Mouse (Mus musculus): ENCODE measurements around the gene Fam114a2. TPM values are rescaled to one million over a fixed set of nuclear protein-coding genes. Genes with fewer than 3 reads are reported as not detected.

The Fam114a2 gene
- total RNA-seq, 2 experiments from 2014 or later = 29.7 to 46.4 TPM

- no peak for ATAC-seq (replicated peaks; ENCODE audit: poor library complexity, severe bottlenecking)
Measured at GRCm38 (mm10) chr11:57522046-57522445, 3.6 kb upstream of the Fam114a2 start.

- no peak for ATAC-seq (replicated peaks; ENCODE audit: poor library complexity, severe bottlenecking)
Measured at GRCm38 (mm10) chr11:57521206-57521605, 2.8 kb upstream of the Fam114a2 start.

- peak; percentile 12; the same call in 1 of the 2 replicates for ATAC-seq (replicated peaks; ENCODE audit: poor library complexity, severe bottlenecking)
Measured at GRCm38 (mm10) chr11:57519304-57519703, 887 bp upstream of the Fam114a2 start.

DNA sequence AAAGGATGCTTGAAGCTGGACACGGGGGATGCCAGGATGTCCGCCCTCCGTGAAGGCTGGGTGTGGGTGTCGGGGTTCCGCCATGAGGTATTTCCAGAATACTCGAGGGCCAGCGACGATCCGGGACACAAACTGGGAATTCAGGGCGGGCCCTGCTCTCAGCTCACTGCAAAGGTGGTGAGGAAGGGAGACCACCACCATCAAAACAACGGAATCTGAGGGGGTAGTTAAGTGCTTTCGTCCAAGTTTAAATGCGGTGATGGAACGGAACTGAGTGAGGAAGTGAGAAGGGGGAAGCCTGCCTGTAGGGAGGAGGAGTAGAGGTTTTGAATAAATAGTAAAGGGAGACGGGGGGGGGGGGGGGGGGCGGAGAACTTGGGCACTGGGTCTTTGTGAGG lies 333 bp upstream of the Fam114a2 start:
- ATAC-seq (replicated peaks; ENCODE audit: poor library complexity, severe bottlenecking) = peak; percentile 50

GRCm38 (mm10) chr11:57516946-57517441 lies 1.4 kb downstream of the Fam114a2 start:
- ATAC-seq (replicated peaks; ENCODE audit: poor library complexity, severe bottlenecking) = no peak

DNA sequence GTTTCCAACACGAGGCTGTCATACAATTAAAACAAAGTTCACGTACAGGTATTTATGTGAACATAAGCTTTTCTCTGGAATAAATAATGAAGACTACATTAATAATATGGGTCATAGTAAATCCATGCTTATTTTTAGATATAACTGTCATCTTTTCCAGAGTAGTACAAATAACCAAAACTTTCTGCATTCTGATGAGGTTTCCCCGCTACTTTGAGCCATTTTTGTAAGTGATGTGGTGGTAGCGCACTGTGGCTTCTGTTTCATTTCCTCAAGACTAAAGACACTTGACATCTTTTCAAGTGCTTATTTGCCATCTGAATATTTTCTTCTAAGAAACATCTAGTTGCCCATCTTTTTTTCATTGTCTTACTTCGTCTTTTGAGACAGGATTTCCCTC lies 3.2 kb downstream of the Fam114a2 start:
- no peak for ATAC-seq (replicated peaks; ENCODE audit: poor library complexity, severe bottlenecking)

DNA sequence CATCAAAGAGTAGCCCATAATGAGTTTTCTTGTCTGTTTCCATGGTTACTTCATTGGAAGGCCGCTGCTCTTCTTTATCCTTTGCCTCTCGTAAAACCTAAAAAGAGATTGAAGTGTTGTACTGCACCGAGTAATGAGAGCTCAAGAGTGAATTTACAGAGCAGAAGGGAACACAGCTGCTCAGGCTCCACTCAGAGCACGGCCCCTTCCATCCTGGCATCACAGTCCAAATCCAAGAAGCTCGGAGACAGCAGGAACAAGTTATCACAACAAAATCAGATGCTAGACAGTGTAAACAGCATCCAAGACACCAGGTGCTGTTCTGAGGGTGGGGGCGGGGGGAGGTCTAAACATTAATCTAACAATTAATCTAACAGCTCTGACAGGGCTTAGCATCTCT lies 11.5 kb downstream of the Fam114a2 start:
- ATAC-seq (replicated peaks; ENCODE audit: poor library complexity, severe bottlenecking) = no peak

DNA sequence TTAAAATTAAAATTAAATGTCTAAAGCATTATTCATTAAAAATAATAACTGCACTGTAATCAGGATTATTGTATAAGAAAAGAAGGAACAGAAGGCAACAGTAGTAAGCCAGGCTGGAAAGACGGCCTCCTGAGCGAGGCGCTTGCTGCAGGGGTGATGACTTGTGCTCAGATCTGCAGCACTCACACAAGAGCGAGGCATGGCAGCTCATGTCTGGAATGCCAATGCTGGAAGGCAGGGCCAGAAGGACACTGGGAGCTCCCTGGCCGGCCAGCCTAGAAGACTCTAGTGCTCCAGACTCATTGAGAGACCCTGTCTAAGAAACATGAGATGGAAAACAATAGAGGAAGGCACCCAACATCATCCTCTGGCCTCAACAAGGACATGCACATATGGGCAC lies 15.3 kb downstream of the Fam114a2 start:
- ATAC-seq (replicated peaks; ENCODE audit: poor library complexity, severe bottlenecking) = no peak

DNA sequence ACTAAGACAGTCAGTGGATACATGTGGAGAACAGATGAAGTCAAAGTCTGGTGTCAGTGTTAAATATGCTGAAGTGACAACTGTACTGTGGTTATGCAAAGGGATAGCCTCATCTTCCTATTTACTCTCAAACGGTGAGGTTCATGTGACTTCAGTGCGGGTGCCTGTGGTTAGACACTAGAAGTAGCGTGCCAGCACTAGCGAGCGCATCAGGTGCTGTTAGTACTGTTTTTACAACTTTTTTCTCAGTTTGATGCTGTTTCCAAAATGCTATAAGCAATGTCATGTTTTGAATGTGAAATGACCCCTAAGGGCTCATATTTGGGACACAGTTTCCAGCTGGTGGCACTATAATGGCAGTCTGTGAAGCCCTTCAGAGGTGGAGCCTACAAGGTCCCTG lies 20.2 kb downstream of the Fam114a2 start:
- no peak for ATAC-seq (replicated peaks; ENCODE audit: poor library complexity, severe bottlenecking)

GRCm38 (mm10) chr11:57497701-57498100 lies 20.7 kb downstream of the Fam114a2 start:
- no peak for ATAC-seq (replicated peaks; ENCODE audit: poor library complexity, severe bottlenecking)

DNA sequence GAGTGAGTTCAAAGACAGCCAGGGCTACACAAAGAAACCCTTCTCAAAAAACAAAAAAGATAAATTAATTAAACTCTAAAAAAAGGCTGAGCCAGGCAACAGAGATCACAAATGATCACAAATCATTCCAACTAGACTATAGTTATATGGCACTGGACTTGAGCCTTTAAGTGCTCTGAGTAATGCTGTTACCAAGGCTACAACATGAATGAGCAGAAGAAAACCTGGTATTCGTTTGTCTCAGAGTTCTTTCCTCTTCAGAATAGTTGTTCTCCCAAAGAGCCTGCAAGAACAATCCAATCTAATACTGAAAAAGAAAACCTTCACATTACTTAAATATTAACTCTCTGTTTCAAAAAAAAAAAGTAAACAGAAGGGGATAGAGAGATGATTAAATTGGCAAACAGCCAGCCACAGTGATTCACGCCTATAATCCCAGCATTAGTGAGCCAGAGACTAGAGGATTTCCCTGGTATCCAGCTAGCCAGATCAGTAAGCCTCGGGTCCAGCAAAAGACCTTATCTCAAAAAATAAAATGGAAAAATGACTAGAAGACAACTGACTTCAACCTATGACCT lies 21.9 kb downstream of the Fam114a2 start:
- no peak for ATAC-seq (replicated peaks; ENCODE audit: poor library complexity, severe bottlenecking)

DNA sequence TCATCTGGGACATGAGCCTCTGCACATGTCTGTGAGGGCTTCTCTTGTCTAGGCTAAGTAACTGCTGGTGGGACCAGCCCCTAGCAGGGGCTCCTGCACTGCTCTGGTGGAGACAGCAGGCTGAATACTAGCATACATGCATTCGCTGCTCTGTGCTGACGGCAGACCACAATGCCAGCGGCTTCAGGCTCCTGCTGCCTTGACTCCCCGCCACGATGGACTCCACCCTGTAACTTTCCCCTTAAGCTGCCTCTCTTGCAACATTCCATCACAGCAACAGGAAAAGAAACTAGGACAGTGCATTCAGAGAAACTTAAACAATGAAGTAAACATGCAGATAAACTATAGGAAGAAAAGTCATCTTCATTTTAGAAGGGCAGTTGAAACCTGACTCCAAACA lies 30.0 kb downstream of the Fam114a2 start:
- no peak for ATAC-seq (replicated peaks; ENCODE audit: poor library complexity, severe bottlenecking)

- no peak for ATAC-seq (replicated peaks; ENCODE audit: poor library complexity, severe bottlenecking)
Measured at GRCm38 (mm10) chr11:57478077-57478476, 40.3 kb downstream of the Fam114a2 start.

DNA sequence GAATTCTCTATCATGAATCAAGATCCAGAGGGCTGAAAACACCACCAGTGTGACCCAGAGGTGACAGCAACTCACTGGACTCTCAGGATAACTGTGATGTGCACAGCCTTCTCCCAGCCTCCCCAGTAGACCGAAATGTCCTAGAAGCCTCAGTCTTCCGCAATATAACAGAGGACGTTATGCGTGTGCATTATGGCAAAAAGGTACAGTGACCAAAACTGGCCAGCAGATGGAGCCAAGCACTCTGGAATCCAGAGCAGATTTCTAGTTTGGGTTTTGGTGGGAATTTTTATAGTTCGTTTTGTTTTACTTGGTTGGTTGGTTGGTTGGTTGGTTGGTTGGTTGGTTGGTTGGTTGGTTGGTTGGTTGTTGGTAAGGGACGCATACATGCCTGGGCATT lies 43.3 kb downstream of the Fam114a2 start:
- peak; percentile 79 for ATAC-seq (replicated peaks; ENCODE audit: poor library complexity, severe bottlenecking)

DNA sequence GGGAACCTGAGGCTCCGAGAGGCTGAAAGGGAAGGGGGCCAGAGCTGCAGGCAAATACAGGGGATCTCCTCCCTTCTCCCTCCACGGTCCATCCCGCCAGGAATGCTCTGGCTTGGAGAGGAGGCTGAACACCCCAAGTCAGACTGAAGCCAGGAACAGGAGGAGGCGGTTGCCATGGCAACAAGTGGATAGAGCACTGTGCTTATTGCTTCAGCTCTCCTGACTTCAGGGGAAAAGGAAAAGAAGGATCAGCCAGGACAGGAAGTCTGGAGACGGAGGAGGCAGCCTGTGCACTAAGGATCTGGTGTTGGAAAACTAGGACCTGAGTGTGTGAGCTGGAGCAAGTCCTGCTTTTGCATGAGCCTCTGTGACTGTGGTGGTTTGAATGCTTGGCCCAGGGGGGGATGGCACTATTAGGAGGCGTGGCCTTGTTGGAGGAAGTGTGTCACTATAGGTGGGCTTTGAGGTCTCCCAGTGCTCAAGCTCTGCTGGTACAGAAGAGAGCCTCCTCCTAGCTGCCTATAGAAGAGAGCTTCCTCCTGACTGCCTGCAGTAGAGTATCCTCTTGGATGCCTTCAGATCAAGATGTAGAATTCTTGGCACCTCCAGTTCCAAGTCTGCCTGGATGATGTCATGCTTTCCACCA lies 44.0 kb downstream of the Fam114a2 start:
- no peak for ATAC-seq (replicated peaks; ENCODE audit: poor library complexity, severe bottlenecking)

- ATAC-seq (replicated peaks; ENCODE audit: poor library complexity, severe bottlenecking) = no peak
Measured at GRCm38 (mm10) chr11:57470979-57471378, 47.4 kb downstream of the Fam114a2 start.

DNA sequence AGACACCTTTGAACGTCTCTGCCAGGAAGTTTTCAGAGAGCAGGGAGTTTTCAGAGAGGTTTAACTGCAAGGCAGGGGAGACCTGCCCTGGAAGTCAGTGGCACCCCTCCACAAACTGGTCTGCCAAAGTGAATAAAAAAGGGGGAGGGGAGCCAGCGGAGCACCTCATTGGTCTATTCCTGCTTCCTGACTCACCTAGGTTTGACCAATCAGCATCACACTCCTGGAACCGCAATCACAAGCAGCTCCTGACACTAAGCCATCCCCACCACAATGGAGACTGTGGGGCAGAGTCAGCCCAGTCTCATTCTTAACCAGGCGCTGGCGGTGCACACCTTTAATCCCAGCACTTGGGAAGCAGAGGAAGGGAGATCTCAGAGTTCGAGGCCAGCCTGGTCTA lies 48.4 kb downstream of the Fam114a2 start:
- ATAC-seq (replicated peaks; ENCODE audit: poor library complexity, severe bottlenecking) = no peak

GRCm38 (mm10) chr11:57468706-57469105 lies 49.7 kb downstream of the Fam114a2 start:
- no peak for ATAC-seq (replicated peaks; ENCODE audit: poor library complexity, severe bottlenecking)

GRCm38 (mm10) chr11:57467159-57468110 lies 51.0 kb downstream of the Fam114a2 start:
- ATAC-seq (replicated peaks; ENCODE audit: poor library complexity, severe bottlenecking) = peak; percentile 88

DNA sequence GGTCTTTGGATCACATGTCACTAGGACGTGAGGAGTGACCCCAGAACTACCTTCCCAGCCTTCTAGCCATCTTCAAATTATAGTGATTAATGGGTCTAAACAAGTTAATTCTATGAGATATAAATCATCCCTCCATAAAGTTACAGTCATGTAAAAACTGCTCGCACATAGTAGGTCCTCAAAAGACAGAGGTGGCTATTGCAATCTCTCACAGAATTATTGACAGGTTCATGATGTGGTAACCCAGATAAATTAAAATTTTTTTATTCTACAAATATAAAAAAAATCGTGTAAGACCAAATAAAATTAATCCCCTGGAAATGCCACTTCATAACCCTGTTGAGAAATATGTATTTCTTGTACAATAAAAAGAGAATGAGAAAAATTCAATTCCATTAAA lies 52.6 kb downstream of the Fam114a2 start:
- no peak for ATAC-seq (replicated peaks; ENCODE audit: poor library complexity, severe bottlenecking)

DNA sequence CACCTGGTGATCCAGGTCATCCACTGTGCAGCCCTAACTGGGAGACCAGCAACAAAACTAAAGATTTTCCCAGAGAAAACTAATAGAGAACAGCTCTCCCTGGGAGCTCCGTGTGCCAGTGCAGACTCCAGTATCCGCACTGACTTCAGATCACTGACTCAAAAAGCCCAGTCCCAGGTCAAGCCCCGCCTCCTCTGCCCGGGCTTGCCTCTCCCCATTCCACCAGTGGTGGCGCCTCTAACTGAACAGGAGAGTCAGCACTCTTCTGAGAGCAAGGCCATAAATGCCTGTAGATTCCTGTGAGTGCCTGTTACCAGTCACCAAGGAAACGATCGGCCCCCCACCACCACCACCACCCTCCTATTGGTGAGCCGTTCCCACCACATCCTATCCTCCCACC lies 53.4 kb downstream of the Fam114a2 start:
- peak; percentile 47; the same call in 1 of the 2 replicates for ATAC-seq (replicated peaks; ENCODE audit: poor library complexity, severe bottlenecking)
